Mouse (Mus musculus): Measurements from ENCODE around the gene Rph3al.

Rph3al gene

DNA sequence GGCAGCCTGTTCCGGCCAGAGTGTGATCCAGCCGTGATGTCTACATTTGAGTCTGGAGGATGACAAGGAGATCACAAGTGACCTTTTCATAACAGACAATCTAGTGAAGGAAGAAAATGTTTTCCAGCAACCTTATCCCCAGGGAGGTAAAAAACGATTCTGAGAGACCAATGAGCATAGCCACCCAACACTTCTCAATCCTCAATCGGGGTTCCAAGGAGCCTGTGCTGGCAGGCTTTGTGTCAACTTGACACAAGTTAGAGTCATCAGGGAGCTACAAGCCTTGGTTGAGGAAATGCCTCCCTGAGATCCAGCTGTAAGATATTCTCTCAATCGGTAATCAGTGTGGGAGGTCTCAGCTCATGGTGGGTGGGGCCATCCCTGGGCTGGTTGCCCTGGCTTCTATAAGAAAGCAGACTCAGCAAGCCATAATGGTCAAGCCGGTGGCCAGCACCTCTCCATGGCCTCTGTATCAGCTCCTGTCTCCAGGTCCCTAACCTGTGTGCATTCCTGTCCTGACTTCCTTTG lies at the start of gene Rph3al:
Gene Rph3al, minus strand, starts transcription at position 51 of the 528 bp plus-strand sequence.
- DNase-seq = no peak

DNA sequence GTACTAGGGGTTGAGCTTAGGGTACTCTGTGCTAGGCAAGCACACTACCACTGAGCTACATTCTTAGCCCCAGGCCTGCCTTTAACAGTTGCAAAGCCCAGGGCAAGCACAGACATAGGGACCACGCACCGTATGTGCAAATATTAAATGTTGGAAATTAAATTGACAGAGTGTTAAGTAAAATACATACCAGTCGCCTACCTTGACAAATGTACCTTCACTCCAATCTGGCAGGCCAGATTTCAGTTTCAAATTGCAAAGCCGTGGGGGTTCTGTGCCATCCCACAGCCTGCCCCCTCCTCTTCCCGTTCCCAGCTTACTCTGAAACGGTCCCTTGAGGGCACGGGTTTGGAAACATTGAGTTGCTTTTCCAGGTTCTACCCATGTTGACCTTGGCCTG lies 47.7 kb upstream of the Rph3al start:
- DNase-seq = no peak

DNA sequence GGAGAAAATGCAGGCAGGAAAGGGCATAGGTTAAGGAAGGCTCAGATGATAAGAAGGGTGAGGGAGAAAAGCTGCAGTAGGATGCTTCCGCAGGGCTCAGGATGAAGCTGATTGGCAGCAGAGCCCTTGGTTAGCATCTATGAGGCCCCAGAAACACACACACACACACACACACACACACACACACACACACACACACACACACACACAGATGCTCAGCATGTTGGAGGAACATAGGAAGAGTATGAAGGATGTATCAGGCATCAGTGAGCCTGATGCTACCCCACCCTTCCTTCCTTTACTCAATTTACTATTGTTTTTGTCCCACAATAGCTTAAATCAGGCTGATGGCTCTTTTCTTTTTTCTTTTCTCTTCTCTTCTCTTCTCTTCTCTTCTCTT lies 46.4 kb upstream of the Rph3al start:
- DNase-seq = no peak

DNA sequence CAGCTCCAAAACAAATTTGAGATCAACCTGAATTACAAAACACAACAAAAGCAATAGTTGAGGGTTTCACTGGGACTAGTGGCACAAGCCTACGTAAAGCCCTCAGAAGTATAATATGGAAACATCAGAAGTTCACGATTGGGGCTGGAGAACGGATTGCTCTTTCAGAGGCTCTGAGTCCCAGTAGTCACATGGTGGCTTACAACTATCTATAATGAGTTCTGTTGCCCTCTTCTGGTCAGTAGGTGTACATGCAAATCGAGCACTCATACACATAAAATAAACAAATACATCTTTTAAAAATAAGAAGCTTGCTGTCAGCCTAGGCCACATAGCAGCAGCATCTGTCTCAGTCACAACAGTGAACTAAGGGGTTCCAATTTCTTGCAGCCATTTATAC lies 45.0 kb upstream of the Rph3al start:
- no peak for DNase-seq

DNA sequence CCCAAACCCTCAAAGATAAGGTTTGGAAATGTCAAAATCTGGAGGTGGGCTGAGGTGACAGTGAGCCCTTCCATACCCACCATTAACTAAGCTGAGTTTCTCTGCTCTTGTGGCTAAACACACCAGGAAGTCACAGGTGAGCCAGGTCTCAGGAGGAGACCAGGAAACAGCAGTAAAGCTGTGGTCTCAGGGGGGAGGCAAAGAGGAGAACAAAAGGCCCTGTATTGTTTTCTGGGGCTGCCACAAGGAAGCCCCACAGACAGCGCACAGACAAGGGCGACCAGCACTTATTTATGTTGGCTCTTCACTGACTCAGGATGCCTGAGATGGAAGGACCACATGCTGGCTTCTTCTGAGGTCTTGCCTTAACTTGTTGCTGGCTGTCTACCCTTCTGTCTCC lies 42.2 kb upstream of the Rph3al start:
- DNase-seq = no peak

DNA sequence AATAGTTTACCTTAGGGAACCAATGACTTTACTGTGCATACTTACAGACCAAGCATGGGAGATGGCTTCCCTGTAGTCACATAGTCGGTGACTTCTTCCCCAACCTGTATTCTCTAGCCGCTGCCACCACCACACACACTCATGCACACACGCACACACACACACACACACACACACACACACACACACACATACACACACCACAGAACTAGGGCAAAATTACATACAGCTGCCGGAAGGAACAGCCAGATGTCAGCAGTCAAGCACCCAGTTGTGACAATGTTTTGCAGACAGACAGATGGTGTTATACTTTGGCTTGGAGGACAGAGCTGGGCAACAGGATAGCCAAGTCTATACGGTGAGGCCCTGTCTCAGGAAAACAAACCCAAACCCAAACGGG lies 39.8 kb upstream of the Rph3al start:
- DNase-seq = no peak

DNA sequence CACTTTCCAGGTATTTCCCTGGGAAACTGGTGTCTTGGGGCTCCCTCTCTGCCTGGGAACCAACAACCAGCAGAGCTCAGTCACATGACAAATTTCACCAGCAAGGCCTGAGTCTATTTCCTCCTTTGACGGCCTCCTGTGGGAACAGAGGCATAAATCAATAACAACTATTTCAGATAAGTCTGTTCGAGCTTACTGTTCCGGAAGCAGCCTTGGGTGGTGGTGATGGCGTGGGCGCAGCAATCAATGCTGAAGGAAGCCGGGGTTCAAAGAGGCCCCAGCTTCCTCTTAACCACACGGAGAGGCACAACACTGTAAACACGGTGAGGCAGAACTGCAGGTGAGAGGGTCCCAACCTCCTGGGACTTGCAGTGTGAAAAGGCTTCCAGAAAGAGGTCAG lies 38.5 kb upstream of the Rph3al start:
- DNase-seq = no peak

DNA sequence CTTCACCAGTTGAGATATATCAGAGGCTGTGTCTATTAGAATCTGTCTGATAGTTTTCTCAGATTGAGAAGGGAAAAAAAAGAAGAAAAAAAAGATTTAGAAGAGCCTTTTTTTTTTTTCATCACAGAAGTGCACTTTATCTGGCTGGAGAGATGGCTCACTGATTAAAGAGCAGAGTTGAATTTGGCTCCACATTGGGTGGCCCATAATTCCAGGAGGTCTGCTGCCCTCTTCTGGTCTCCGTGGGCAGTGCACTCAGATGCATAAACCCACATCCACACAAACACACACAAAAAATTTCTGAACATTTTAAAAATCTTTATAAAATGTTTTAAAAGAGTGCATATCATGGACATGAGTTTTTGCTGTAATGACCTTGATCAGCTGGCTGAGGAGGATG lies 35.8 kb upstream of the Rph3al start:
- no peak for DNase-seq

DNA sequence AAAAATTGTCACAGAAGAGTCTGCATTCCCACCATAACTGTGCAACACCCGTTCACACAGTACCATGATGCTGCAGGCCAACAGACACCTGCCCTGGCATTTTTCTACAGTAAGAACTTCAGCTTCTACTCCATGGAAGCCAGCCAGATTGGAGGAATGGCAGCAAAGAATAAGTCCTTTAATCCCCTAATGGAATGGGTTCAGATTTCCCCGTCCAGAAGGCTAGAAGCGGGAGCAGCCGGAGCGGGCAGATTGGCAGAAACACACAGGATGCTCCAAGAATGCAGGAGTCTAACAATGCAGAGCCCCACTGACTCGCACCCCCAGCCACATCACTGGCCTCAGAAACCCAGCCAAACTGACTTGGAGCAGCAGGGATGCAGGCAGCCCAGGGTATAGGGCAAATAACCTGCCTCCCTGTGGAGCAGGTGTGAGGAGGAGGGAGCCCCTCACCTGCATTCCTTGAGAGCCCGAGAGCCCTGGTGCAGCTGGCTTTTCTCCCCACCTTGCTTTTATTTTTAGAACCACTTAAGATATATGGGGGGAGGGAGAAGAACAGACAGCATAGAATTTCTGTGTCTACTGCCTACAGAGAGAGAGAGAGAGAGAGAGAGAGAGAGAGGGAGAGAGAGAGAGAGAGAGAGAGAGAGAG lies 34.8 kb upstream of the Rph3al start:
- DNase-seq = peak; percentile 22

DNA sequence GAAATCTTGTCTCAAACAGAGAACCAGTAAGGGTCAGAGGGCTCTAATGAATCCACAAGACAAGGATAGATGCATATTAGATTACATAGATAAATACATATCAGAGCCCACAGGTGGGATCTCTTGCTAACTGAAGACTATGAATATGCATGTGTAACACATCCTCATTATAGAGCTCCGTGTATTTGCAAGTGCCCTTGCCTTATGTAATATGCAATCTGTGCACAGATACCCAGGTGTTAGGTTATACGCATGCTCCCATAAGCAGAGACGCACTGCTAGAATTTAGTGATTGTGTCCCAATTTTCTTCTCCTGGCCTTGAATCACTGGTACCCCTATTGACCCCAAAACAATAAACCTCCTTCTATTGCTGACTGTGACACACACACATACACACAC lies 34.0 kb upstream of the Rph3al start:
- DNase-seq = no peak

DNA sequence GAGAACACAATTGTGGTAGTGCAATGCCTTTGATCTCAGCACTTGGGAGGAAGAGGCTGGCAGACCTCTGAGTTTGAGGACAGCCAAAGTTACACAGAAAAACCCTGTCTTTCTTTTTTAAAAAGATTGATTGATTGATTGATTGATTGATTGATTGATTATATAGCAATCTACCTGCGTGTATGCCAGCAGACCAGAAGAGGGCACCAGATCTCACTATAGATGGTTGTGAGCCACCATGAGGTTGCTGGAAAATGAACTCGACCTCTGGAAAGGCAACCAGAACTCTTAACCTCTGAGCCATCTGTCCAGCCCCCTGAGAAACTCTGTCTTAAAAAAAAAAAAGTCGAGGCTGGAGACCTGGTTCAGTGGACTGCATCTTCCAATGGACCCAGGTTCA lies 32.4 kb upstream of the Rph3al start:
- no peak for DNase-seq

DNA sequence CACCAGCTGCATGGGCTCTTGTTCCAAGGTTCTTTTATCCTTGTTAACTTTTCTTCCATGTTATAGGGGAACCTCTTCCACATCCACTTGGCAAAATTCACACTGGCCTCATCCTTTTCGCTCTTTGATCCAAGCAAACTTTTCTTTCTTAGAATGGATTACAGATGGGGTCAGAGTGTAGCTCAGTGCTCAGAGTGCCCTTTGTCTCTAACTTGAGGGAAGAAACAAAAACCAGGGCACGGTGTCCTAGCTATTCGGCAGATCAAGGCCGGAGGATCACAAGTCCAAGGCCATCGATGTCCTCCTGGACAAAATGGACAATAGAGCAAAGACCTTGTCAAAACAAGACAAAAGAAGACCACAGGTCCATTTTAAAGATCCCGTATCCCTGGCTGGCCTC lies 30.5 kb upstream of the Rph3al start:
- no peak for DNase-seq

DNA sequence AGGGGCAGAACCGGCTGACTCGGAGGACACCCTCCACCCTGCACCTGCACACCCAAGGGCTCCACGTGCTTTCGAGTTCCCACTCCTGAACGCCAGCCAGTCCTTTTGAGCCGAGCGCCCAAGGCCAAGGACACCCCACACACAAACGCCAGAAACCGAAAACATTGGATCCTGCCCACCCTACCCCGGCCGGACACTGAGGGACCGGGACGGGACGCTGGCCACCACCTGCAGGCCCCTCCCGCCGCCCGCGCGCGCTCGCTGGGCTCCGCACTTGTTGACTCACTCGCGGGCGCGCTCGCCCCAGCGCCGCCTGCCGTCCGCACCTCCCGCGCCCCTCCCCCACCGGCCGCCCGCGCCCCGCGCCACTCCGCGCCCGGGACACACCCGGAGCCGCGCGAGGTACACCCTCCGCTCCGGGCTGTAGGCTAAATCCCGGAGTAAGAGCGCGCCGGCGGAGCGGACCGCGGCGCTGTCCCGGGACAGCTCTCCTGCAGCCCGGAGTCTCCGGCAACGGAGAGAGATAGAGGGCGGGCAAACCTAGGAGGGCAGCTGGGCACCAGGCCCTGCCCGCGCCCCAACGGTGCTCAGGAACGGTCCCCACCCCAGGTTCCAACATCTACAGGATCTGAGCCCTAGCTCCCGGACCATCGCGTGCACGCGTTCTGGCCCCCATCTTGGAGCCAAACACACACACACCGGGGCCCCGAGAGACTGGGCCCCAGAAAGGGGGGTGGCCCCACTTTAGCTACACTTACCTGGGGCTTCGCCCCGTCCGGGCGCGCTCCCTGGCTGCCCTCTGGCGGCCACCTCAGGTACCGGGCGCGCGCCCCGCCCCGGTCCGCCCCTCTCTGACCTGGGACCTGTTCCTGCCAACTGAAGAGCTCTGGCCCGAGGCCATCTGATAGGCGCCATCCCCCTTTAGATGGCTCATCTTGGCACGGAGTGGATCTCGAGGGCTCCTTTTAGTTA lies 28.5 kb upstream of the Rph3al start:
- DNase-seq = peak; percentile 80

DNA sequence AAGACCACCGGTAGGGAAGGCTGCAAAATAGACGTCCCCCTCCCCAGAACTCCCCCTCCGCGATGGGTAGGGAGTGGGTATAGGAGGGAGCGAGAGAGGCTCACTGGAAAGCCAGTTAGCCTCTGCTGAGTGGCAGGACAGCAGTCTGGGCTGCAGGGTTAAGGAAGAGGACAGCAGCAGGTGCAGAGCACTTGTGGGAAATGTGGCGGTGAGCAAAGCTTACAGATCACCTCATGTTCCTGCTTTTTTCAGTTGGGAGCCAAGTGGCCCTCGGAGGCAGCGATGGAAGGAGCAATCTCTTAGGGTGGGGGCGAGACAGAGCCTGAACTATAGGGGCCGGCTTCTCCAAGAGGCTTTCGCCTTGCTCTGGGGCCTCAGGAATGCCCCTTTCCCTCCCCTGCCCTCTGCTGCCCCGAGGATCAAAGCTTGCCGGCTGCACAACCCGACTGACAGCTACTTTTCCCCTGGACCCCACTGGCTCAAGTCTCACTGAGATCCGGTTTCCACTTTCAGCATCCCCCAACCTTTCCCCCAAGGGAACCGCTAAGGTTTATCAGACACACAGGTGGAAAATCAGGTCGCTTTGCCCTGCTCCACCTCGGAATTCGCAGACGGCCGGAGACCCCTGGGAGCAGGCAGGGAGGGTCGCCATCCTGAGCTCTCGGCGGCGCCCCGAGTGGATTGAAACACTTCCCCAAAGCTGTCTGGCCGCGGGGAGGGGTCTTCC lies 27.6 kb upstream of the Rph3al start:
- no peak for DNase-seq

DNA sequence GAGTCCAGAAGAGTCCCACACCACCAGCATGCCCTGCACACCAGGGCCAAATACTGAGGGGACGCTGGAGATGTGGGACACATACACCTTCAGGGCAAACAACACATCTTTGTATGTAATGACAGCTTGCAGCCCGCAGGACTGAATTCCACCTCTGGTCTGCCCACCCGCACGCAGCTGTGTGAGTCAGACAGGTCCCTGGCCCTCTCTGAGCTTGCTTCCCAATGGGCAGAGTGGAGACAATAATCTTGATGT lies 26.2 kb upstream of the Rph3al start:
- no peak for DNase-seq

DNA sequence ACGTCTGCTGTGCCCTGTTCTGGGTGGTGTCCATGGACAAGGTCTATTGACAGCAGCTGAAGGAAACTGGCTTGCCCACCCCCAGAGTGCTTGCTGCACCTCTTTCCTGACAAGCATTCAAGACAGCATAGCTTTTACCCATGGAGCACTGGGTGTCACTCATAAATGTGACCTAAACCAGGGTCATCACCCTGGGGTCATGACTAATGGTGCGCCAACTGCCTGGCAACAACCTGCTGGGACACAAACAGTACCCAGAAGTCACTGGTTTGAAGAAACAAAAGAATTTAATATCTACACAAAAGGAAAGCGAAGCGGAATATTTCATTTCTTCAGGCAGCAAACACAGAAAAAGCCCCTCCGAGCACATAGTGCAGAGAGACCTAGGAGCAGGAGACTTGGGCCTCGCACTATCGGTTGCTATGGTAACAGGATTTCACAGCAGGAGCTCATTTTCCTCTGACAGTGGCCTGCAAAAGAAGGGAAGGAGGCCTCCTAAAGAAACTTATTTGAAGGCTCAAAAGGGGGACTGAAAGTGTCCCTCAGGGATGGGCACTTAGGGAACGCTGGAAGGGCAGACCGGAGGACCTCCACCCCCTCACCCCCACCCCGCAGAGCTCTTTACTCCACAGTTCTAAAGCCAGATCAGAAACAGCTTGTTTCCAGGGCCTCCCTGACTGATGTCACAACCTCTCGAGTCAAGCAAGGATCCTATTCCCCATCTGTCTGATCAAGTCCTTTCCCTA lies 25.7 kb upstream of the Rph3al start:
- DNase-seq = no peak

DNA sequence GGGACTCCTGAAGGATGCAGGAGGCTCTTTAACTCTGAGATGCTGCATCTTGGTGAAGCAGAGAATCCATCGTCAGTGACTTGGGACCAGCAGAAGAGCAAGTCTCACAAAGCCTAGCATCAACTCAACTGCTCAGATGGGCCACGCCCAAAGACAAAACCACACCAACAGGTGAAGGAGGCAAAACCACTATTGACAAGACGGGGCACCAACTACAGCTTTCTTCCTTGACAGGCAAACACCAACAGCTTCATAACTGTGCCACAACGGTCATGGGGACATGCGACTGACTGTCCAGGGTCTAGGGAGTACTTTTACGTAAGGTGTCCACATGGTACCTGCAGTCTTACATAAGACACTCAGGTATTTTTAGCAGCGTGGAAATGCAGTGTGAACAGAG lies 23.6 kb upstream of the Rph3al start:
- no peak for DNase-seq

DNA sequence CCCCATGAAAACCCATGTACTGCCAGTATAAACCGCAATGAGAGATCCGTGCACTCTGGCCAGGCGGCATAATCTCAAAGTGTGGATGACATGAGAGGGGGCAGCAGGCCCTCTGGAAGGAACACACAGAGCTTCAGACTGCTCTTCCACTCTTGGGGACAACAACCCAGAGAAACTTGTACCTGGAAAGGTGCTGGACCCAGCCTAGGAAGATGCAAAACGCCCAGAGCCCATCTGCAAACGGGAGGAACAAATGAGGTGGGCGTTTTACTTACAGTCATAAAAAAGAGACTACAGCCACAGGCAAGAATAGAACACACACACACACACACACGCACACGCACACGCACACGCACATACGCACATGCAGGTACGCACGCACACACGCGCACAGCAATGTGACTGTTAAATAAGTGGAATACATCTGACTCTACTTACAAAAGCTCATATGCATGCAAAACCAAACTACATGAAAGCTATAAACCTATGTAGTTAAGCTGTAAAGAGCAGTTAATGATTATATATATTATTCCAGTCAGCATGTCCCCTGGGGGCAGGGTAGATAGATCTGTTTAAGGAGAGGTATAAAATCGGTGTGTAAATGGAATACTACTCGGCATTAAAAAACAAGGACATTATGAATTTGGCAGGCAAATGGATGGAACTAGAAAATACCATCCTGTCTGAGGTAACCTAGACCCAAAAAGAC lies 19.0 kb upstream of the Rph3al start:
- no peak for DNase-seq

DNA sequence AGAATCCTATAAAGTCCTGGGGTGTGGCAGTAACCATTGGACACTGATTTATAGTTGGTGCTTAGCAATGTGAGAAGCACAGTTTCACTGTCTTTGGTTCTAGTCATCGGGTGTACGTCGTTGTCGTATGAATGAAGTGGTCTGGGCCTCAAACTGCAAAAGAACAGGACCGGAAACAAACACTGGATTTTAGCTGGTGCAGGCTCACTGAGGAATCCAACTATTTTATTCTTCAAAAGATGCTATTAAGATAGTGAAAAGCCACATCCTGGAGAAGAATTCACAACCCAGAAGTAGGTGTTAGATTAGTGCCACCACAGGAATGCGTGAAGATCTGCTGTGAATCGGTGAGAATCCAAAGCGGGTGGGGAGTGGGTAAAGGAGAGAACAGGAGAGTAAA lies 18.4 kb upstream of the Rph3al start:
- DNase-seq = no peak

DNA sequence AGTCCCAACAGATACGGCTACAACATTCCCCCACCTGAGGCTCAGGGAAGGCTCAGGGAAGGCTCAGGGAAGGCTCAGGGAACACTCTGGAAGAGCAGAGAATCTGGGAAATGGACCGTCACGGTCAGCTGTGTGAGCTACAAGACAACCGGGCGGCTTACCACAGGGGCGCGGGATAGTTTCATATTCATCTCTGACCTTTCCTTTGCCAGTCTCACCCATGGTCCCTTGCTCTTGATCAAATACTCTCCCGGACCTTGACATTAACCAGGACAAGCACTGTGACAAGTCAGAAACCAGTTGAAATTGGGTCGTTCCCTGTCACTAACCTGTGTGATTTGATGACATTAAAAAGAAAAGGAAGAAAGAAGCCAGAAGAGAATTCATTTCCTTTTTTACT lies 16.7 kb upstream of the Rph3al start:
- DNase-seq = no peak

DNA sequence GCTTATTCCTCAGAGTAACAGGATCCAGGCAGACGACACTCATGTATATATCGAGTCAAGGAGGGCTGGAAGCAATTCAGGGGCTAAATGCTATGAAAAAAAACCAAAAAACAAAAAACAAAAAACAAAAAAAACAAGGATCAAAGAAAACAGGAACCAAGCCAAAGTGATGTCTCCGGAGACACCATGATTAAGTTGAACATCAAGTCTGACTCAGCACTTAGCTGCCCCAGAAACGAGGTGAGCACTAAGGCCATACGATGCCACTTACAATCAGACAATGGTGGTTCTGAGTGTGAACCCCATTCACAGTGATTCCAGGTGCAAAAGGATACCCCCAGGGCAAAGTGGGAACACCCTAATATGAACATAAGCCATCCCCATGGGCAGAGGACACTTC lies 13.7 kb upstream of the Rph3al start:
- DNase-seq = no peak

DNA sequence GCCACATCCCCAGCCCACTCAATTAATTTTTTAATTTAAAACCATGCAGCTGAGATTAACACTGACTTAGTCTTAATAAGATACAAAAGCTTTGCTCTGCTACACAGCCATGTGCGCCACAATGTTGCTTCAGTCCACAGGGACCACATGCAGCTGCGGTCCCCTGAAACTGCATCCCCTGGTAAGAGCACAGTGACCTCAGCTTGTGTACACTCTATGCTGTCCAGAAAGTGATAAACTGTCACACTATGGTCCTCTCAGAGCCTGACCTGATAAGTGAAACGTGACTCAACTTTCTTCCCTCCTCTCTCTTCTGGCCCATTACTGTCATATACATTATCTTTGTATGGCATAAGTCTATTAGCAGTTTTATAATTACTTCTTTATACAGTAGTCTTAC lies 12.2 kb upstream of the Rph3al start:
- no peak for DNase-seq
